Comparison of ENCODE assay signal across 9 mouse cellular contexts in genomic region chr2:154294746-154295145, GRCm38 (mm10). TPM values are rescaled to one million over a fixed set of nuclear protein-coding genes. Genes with fewer than 3 reads are reported as not detected.
DNase-seq lines count a peak whose midpoint lies in the region; ATAC-seq and TF ChIP-seq lines count a peak whose summit lies in the region.
"Not testable (repeated sequence)": the region's sequence is repeated elsewhere in the genome, so short reads cannot be mapped to it uniquely, and the experiment has no call there.
"Had no signal": no experiment of that assay in that cellular context is flagged by ENCODE, and none has a peak within 500 bp of the region (broad histone marks: within the 10 kb centered on the region; RNA-seq: fewer than 3 reads in every experiment).

No protein-coding gene starts in this region.

- peak; percentile 64 for DNase-seq in R1 (ENCODE audit: low read depth, low spot score)
- DNase-seq in cerebellum, postnatal 10 days = peak; percentile 74 to 80
- peak; percentile 32 for DNase-seq in gastrocnemius, adult 18-20 months (ENCODE audit: low spot score)
- peak; percentile 61 for DNase-seq in hindbrain, postnatal 0 days (ENCODE audit: low spot score)
- DNase-seq in left cerebral cortex, adult 11 months (ENCODE audit: low spot score) = peak; percentile 3
- DNase-seq in lung, postnatal 10 days = peak; percentile 62
- DNase-seq in right cerebral cortex, adult 18-20 months = peak; percentile 7
- DNase-seq in urinary bladder, postnatal 14 days (ENCODE audit: low spot score) = peak; percentile 43

- not testable (repeated sequence) for H3K27ac ChIP-seq in hindbrain, postnatal 0 days

- not testable (repeated sequence) for H3K4me2 ChIP-seq in hindbrain, postnatal 0 days (ENCODE audit: low read depth, low read length)

- not testable (repeated sequence) for ATAC-seq in hindbrain, postnatal 0 days

- not testable (repeated sequence) for H3K4me3 ChIP-seq in hindbrain, postnatal 0 days (ENCODE audit: low read length)

- not testable (repeated sequence) for H3K27me3 ChIP-seq in hindbrain, postnatal 0 days (ENCODE audit: insufficient read depth, low read length)

- not testable (repeated sequence) for H3K36me3 ChIP-seq in hindbrain, postnatal 0 days (ENCODE audit: insufficient read depth, low read length)

- 3% methylated on average over 10 of the region's 10 CpGs for WGBS in hindbrain, postnatal 0 days

- not testable (repeated sequence) for H3K9ac ChIP-seq in hindbrain, postnatal 0 days (replicated peaks; ENCODE audit: low read length)

- not testable (repeated sequence) for H3K9me3 ChIP-seq in hindbrain, postnatal 0 days (ENCODE audit: low read length)

- peak; percentile 66 for TF ChIP-seq CTCF in hindbrain, postnatal 0 days (IDR thresholded peaks at IDR 0.05; ENCODE audit: low read depth)

- H3K4me1 ChIP-seq in hindbrain, postnatal 0 days (ENCODE audit: insufficient read depth, low read length) = not testable (repeated sequence)

RNA-seq across cellular contexts. Expression of gene Bpifb9b, which starts 12.3 kb away (rescaled TPM):
- not detected for total RNA-seq in gastrocnemius, adult 18-20 months (2021)
- 0.11 and 0.68 TPM in 2 replicates for total RNA-seq in hindbrain, postnatal 0 days (2014; rRNA removed)
- polyA plus RNA-seq in hindbrain, postnatal 0 days (2015; fragmentation: Nextera tagmentation; extraction: Ambion mirVana) = 0.16 and 0.29 TPM in 2 replicates
- polyA plus RNA-seq: gonadal fat pad, adult 2 months had no signal

RNA-seq across cellular contexts. Expression of gene Bpifb9a, which starts 37.1 kb away (rescaled TPM):
- not detected for total RNA-seq in gastrocnemius, adult 18-20 months (2021)
- not detected in 2 replicates for total RNA-seq in hindbrain, postnatal 0 days (2014; rRNA removed)
- polyA plus RNA-seq in hindbrain, postnatal 0 days (2015; fragmentation: Nextera tagmentation; extraction: Ambion mirVana) = 0.44 TPM in 1 of 2 replicates, not detected in the other
- polyA plus RNA-seq: gonadal fat pad, adult 2 months had no signal

Comparison
In these comparisons a context has a peak if more than half of its experiments do, and no peak if none do; other contexts are left out.
1. DNase-seq: peak in every context shown above with its lines; median percentile 77 in cerebellum, postnatal 10 days; 64 in R1; 62 in lung, postnatal 10 days; 61 in hindbrain, postnatal 0 days; 43 in urinary bladder, postnatal 14 days; 32 in gastrocnemius, adult 18-20 months; 7 in right cerebral cortex, adult 18-20 months; 3 in left cerebral cortex, adult 11 months.